Mouse (Mus musculus) ovary, adult 18-20 months (tissue): ENCODE measurements around the gene Btbd35f8.
"Not testable (repeated sequence)": the region's sequence is repeated elsewhere in the genome, so short reads cannot be mapped to it uniquely, and the experiment has no call there.

Source experiments
- DNase-seq: peaks from one replicate; pipeline ENCODE4 v3.0.0; 2022; ENCODE audit warnings: low spot score, mixed read lengths

The Btbd35f8 gene

GRCm38 (mm10) chrX:34450224-34450623, at the start of gene Btbd35f8:
Gene Btbd35f8 (plus strand): TSS chrX:34450524.
- DNase-seq, result not testable (repeated sequence)
